Mouse (Mus musculus): Measurements from ENCODE around the gene B3gat1. TPM values are rescaled to one million over a fixed set of nuclear protein-coding genes. Genes with fewer than 3 reads are reported as not detected.

The B3gat1 gene
- 1 to 10 TPM; 1.7 to 2.0 TPM for total RNA-seq (2021)
- long read RNA-seq, experiment 1, partial matches to known transcripts: 1 of 1 reads
- long read RNA-seq, experiment 1, other reads (novel, unspliced or antisense): 0 of 1 reads
- long read RNA-seq, experiment 2: 0 reads

DNA sequence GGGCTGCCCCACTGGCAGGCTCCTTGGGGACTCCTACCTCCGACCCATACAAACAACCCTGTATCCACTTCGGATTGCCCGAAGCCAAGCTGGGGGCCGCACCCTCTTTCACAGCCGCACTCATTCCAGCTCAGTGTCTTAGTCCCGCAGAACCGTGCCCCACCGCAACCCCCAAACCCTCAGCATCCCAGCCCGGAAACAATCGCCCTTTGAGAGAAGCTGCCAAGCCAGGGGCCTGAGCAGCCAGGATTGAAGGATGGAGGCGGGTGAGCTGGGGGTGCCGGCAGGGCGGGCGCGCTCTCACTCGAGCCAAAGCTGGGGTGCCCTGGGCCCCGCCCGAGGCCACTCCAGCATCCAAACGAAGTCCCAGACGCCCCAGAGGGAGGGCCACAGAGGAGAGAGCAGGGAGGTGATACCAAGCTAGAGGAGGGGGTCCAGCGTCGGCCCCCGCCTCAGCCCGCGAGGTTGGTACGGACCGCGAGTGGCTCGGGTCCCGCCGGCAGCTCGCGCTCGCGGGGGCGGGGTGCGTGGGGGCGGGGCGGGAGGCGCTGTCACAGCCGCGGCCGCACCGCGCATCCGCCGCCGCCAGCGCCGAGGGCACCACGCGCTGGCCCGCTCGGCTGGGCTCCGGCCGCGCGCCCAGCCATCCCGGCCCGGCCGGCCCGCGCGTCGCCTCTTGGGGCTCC, at the start of gene B3gat1:
B3gat1 (plus strand) TSS at position 523 of the 686 bp plus-strand sequence.
- no peak for DNase-seq
- intact Hi-C loops (cut with DNase I; ENCODE audit: low total_unique reads): no loop called here

DNA sequence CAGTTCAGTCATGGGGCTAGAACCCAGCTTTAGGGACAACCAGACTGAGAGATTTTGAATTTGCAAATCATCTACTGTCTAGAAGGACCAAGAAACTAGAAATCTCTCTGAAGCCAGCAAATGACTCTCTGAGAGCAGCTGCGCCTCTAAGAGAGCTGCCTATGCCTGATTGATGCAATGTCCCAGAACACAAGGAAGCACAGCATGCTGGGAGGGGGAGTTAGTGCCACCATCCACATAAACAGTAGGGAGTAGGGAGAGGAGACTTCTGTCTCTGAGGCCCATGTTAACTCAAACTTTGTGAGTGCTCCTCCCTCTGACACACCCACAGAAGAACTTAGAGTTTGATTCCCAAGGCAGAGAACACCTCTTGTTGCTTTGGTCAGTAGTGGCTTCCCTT, 44.4 kb upstream of the B3gat1 start:
- DNase-seq: no peak
- intact Hi-C loops (cut with DNase I; ENCODE audit: low total_unique reads): no loop called here

DNA sequence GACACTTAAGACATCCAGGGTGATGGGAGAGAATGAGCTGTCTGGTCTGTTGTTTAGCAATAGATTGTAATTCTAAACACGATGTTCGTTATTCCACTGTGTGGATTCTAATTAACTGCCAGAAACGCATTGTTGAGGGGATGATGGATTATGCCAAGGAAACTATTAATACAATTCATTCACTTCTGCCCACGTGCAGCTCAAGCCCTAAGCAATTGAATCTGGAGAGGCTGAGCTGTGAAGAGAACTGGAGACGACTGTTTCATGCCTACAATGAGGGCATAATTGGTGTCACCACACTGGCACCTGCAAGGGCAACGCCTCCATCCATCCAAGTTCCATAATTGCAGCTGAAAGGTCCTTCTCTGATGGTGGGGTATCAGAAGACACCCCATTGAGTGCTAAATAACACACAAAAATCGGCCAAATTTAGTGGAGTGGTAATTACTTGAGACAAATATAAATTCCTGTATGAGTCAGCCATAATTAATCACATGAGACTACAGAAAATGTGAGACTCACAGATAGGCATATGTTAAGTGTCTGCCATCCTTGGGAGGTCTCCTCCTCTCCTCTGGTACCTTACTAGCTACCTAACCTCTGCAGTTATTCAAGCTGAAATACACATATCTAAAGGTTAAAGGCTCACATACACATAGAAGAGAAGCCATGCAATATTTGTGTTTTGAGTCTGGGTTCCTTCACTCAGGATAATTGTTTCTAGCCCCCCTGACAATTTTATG, 43.4 kb upstream of the B3gat1 start:
- intact Hi-C loops (cut with DNase I; ENCODE audit: low total_unique reads): no loop called here
- no peak for DNase-seq

DNA sequence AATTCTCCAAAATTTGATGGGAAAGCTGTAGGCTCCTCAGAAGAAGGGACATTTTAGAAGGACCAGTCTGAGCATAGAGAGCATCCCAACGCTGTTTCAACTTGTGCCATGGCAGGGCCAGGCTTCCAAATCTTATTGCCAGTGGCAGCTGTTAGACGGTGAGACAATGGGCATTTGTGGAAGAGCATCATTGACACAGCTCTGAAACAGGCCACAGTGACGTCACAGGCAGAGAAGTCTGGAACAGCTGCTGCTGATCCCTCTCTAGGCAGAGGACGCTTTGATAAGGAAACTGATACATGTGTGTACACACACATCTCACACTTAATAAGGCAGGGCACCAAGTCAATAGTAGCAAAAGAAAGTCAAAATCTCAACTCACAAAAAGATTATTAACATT, 40.9 kb upstream of the B3gat1 start:
- intact Hi-C loops (cut with DNase I; ENCODE audit: low total_unique reads): no loop called here
- peak; percentile 25 for DNase-seq

DNA sequence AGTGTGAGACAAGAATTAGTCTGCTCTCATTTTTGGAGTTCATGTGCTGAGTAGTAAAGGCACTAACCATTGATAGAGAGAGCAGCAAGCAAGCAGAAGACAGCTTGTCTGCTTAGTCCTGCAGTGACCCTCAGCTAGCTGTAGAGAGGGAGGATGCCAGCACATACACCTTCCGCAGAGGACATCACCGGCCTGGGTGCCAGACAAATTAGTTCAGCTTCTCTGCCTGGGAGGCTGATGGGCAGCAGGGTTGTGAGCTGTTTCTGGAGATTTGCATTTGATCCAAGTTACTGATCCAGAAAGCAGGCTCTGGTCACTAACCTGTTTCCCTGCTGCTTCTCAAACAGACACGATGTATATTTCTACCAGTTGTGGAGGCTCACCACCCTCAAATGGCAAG, 38.9 kb upstream of the B3gat1 start:
- DNase-seq: no peak
- intact Hi-C loops (cut with DNase I; ENCODE audit: low total_unique reads): no loop called here

DNA sequence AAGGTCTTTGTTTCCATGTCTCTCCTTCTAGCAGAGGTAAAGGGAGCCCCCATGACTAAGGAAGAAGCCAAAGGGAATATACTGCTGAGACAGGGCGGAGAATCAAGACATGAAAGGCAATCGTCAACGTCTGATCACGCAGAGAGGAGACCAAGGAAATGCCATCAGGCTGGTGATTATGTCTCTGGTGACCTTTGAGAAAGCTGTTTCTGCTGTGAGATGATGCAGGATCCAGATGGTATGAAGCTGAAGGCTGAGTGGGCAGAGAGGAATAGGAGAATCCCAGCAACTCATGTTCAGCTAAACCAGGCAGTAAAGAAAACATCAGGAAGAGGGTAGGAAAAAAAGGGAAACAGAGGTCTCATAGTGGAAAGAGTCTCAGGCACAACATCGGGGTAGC, 38.4 kb upstream of the B3gat1 start:
- intact Hi-C loops (cut with DNase I; ENCODE audit: low total_unique reads): no loop called here
- DNase-seq: no peak

DNA sequence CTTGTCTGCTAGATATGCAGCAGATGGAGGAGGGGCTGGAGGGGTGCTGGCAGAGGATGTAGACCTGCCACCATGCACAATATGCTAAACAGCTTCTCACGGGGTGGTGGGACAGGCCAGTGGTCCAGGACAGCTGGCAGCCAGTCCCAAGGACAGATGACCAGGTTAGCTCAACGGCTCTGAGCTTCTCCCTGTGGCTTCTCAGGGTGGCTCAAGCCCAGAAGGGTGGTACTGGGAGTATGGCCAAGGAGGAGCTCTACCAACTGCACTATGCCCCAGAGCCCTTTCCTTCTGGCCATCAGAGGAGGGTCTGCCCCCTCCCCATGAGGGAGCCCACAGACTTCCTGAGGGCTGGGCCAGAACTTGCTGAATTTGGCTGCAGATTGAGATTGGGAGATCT, 35.2 kb upstream of the B3gat1 start:
- no peak for DNase-seq
- intact Hi-C loops (cut with DNase I; ENCODE audit: low total_unique reads): no loop called here

DNA sequence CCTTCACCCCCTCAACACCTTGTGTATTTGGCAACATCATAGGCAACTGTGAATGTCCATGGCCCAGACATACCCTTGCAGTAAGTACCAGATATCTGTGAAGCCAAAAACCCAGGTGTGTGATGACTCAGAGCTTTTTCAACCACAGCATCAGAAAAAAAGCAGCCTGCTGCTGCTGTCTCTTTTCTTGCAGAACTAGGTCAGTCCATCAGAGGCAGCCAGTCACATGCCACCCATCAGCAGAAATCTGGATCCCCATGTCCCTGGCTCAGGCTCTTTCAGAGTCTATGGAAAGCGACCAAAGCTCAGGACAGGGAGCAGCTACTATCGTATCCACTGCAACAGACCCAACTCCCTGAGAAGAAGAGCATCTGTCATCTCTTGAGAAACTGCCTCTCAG, 33.2 kb upstream of the B3gat1 start:
- intact Hi-C loops (cut with DNase I; ENCODE audit: low total_unique reads): no loop called here
- DNase-seq: no peak

DNA sequence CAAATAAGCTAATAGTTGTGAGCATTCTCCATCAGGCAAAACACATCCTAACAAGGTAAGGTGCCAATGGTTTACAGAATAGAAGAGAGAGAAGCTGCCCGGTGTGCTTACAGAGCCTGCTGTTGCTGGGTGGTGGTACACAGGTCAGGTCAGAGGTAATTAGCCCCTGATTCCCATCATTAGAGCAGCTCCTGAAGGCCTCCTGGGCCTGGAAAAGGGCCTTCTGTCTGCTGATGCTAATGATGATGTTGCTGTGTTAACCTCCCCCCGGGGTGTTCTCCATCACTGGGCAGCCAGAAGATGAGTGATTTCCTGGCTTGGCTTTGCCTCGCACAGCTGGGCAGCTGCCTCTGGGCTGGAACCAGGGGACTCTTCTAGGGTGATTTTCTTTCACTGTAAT, 15.1 kb upstream of the B3gat1 start:
- no peak for DNase-seq
- intact Hi-C loops (cut with DNase I; ENCODE audit: low total_unique reads): no loop called here

DNA sequence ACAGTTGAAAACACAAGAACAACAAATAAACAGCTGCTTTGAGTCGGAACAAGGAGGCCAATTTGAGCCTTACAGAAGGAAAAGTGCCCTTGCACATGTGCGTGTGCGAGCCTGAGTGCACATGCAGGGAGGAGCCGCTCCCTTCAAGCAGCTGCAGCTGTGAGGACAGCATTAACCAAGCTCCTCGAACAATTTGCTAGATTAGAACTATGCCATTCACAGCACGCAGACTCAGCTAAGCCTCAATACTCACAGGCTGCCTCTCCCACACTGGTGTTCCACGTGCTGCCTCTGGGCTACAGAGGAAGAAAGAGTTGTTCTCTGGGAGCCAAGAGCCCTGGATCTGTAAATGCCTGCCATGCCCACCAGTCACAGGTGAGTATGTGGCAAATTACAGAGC, 11.8 kb upstream of the B3gat1 start:
- no peak for DNase-seq
- intact Hi-C loops (cut with DNase I; ENCODE audit: low total_unique reads): no loop called here

DNA sequence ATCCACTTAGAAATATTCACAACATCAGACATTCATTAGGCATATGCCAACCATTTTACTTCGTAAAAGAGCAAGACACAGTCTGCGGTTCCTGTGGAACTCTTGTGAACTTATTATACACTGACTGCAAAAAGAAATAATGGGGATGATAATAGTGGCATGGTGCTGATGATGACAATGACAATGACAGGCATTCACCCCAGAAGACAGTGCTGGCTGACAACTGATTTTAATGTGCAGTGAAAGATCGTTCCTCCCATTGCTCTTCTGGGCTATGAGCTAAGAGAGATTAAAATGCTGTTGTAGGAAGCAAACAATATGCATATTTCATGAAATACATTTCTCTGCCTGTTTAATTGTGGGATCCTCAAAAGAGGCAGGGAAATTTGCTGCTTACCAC, 7.8 kb upstream of the B3gat1 start:
- intact Hi-C loops (cut with DNase I; ENCODE audit: low total_unique reads): no loop called here
- DNase-seq: no peak

DNA sequence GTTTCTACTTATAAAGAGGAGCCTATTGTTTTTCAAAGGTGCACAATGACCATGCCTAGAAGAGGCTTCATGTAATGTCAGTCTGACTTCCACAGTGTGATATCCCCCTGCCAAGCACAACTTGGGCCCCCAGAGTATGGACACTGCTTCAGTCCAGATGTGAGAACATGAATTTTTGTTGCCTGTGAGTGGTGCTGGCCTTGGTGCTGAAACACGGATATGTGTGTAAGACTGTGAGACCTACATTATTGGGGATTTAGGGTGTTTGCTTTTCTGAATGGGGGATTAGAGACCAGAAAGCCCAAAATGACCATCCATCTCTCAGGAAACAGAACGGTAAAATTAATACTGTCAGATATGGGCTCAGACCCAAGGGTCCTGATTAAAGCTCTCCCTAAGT, 6.1 kb upstream of the B3gat1 start:
- no peak for DNase-seq
- intact Hi-C loops (cut with DNase I; ENCODE audit: low total_unique reads): no loop called here

DNA sequence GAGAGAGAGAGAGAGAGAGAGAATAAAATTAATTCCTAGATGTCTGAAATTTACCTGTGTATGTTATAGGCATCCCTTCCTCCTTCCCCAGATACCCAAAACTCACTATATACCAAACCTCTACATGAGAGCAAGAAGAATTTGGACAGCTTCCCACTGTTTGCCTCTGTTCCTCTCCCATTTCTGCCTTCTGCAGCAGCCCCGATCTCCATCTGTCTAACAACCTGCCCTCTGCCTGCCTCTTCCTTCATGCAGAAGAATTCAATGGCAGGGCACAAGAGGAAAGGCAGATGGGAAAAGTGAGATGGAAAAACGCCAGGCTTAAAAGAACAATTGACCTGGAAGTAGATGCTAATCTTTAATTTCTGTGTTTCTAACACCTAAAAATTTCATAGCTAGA, 5.0 kb upstream of the B3gat1 start:
- intact Hi-C loops (cut with DNase I; ENCODE audit: low total_unique reads): no loop called here
- no peak for DNase-seq

DNA sequence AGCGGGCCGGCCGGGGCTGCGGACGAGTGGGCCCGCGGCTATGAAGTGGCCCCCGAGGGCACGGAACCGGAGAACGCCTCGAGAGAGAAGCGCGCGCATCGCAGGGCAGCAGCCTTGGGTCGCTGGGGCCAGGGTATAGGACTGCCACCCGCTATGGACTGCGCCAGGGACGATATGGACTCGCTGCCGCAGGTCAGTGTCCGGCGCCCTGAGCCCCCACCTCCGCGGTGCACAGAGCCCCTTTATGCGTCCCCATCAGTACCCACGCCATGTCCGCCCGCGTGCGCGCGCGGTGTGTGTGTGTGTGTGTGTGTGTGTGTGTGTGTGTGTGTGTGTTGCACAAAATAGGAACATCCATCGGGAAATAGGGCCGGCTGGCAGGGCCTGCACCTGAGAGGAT, 458 bp downstream of the B3gat1 start:
- intact Hi-C loops (cut with DNase I; ENCODE audit: low total_unique reads): no loop called here
- no peak for DNase-seq

DNA sequence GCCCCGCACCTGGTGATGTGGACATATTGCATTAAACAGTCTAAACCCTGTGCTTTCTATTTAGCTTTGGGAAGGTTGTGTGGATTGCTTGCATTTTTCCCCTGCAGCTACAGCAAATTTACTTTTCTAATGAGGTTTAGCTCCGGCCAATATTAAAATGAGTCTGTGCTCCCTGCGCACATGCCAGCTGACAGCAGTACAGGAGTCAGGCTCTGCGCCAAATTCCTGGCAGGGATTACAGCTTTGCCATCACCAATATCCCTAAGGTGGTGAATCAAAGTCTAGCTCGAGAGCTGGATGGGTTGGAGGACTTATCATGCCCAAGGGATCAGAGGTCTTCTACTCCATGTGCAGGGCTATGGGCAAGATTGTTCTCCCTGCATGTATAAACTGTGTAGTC, 3.6 kb downstream of the B3gat1 start:
- intact Hi-C loops (cut with DNase I; ENCODE audit: low total_unique reads): no loop called here

DNA sequence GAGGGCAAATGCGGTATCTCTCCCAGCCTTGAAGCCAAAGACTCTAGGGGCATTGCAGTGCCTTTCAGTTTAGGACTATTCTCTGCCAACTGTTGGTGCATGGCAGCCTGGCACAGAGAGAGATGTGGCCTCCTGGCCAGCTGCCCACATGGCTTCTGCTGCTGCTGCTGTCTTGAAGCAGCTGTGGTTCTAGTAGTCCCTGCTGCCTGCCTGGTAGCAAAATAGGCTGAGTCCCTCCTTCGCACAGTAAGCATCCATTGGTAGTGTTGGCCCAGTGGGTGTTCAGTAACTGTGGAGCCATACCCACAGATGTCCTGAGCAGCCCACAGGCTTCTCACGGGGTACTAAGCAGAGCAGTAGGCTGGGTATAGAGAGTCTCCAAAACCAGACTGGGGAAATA, 9.3 kb downstream of the B3gat1 start:
- intact Hi-C loops (cut with DNase I; ENCODE audit: low total_unique reads): no loop called here
- DNase-seq: peak; percentile 32

More for the DNA sequence above, 3.6 kb downstream of the B3gat1 start:
- no peak for DNase-seq

DNA sequence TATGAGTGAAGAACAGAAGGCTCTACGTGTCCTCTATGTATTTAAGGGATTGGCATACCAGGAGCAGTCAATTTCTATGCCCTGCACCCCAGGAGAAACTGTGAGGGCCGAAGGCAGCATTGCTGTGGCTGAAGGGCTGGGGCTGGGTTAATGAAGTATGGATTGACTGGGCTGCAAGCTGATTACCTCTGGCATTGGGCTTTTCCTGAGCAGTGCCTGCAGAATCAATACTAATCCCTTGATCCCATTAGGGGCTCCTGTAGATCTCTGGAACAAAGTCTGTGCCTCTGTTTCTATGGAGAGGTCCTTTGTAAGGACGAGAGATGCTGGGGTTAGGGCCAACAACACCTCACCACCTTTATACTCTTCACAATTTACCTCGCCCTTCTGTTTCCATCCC, 13.6 kb downstream of the B3gat1 start:
- no peak for DNase-seq
- intact Hi-C loops (cut with DNase I; ENCODE audit: low total_unique reads): no loop called here

DNA sequence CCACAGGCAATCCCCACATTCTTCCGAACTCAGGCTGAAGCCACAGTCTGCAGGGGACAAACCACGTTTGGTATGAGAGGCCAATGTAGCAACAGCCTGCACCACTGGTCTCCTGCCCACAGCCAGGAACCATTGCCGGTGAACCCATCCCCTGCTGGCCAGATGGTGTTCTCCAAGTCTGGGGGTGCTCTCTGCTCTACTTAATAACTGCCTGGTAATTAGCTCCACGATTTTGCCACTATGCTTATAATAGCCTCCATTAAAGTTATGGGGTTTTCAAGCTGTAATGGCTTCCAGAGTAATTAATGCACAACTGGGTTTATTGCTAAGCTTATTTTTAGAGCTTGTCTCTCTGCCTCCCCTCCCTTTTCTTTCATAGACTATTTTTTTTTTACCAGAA, 15.4 kb downstream of the B3gat1 start:
- no peak for DNase-seq
- intact Hi-C loops (cut with DNase I; ENCODE audit: low total_unique reads): no loop called here

DNA sequence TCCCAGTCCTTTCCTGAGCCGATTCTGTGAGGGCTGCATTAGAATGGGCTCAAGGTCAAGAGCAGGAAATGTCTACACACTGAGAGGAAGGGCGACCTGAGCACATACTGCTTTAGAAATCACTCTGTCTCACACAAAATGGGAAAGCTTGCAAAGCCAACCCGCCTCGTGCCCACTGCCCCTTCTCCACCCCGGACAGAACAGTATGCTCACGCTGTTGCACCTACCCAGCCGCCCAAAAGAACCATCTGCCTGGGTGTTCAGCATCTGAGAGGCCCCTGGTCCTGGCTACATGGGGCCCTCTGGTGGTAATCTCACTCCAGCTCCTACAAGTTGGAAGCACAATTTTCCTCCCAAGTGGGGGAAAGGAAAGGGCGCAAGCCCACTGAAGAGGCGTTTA, 26.6 kb downstream of the B3gat1 start:
- DNase-seq: peak; percentile 34
- intact Hi-C loops (cut with DNase I; ENCODE audit: low total_unique reads): no loop called here

DNA sequence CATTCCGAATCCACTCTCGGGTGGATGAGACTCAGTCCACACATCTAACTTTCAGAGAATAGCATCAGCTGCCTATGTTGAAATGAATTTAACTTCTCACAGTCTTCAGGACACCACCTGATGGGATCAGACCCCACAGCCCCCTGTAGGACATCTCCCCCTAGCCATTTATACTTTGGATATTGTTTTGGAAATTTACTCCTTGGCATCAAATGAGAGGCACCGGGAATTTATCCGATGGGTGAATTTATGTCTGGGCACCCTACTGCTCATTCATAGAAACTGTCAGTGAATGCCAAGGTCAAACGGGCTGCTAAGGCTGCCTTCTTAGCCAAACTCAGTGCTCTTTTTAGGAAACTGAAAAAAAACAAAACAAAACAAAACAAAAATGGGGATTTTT, 27.0 kb downstream of the B3gat1 start:
- intact Hi-C loops (cut with DNase I; ENCODE audit: low total_unique reads): no loop called here
- DNase-seq: no peak

DNA sequence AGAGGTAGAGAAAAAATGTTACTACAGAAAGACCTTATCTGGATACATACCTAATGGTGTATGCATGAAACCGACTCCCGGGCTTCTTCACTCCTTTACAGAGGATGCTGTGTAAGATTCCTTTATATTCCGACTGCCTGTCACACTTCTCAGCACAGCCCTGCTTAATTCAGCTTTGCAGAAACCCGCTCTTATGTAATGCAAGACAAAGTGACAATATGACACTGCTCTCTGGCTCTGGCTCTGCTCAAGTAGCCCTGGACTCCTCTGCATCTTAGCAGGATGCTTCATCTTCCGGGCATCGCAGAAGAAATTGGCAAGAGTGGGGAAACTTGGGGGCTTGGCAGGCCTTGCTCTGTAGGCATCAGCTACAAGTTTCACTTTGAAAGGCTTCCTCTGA, 28.9 kb downstream of the B3gat1 start:
- intact Hi-C loops (cut with DNase I; ENCODE audit: low total_unique reads): no loop called here
- no peak for DNase-seq

Data from gastrocnemius, postnatal 14 days (tissue).